Mouse (Mus musculus) C2C12 (cell line): Measurements from ENCODE around the gene Rnf114.

Experiments used
- CEBPB ChIP-seq: IDR thresholded peaks from one replicate; pipeline ENCODE4 v1.6.1; 2011; ENCODE audit warnings: low read depth, mild to moderate bottlenecking, control low read depth, moderate library complexity
- CTCF ChIP-seq: IDR thresholded peaks from one replicate; pipeline ENCODE4 v1.5.1; 2011; ENCODE audit not compliant: control insufficient read depth, insufficient read depth, insufficient read length
- FOSL1 ChIP-seq: IDR thresholded peaks from one replicate; pipeline ENCODE4 v1.8.0; 2011; ENCODE audit warnings: mild to moderate bottlenecking, low read length; ENCODE audit not compliant: poor library complexity, insufficient read depth, severe bottlenecking
- MAX ChIP-seq: IDR thresholded peaks from one replicate; pipeline ENCODE4 v1.6.1; 2011; ENCODE audit warnings: mild to moderate bottlenecking, control low read depth
- MYOD1 ChIP-seq: IDR thresholded peaks from one replicate; pipeline ENCODE4 v1.6.1; 2011; ENCODE audit warnings: low read depth; ENCODE audit not compliant: control insufficient read depth, insufficient read length
- MYOG ChIP-seq: IDR thresholded peaks from one replicate; pipeline ENCODE4 v1.6.1; 2011; ENCODE audit not compliant: control insufficient read depth, insufficient read length; ENCODE audit errors: extremely low read depth
- USF1 ChIP-seq: IDR thresholded peaks from one replicate; pipeline ENCODE4 v1.6.1; 2011; ENCODE audit warnings: low read depth, mild to moderate bottlenecking, control low read depth, moderate library complexity

DNA sequence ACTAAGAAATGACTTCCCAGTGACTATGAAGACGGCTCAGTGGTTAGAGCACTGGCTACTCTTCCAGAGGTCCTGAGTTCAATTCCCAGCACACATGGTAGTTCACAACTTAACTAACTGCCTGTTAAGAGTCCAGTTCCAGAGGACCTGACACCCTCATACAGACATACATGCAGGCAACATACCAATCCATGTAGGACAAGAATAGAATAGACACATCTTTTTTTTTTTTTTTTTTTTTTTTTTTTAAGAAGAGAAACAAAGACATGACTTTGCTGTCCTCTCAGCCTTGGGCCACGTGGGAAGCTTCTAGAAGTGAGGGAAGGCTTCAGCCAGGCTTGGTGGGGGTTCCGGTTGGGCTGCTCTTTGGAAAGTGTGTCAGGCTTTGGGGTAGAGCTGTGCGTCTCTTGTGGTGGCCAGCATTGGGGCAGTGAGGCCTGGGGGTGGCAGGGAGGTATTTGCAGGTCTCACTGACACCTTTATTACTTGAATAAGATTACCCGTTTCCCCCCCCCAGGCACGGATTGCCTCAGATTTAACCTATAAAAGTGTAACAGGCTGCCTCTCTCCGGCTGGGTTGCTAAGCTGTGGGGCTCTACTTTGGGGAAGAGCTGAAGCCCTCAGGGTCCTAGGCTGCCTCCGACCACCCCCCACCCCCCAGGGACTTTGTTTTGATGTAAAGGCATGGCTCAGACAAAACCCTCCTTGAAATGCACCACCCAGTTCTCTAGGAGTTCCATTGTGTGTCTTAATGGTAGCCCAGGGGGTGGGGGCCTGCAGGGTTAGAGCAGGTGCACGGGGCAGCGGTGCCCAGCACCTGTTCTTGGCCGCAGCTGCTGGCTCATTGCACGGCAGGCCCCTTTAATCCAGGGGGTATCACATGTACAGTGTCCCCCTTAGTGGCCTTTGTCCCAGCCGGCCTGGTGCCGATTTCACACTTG is 47.4 kb downstream of the Rnf114 start:
- TF ChIP-seq CTCF, result no peak
- no peak for TF ChIP-seq MAX
- TF ChIP-seq MYOG, result no peak
- TF ChIP-seq MYOD1, result peak; percentile 71
- no peak for TF ChIP-seq CEBPB
- no peak for TF ChIP-seq USF1
- TF ChIP-seq FOSL1, result no peak
